Mouse (Mus musculus) spleen, postnatal 4 days (tissue): Measurements from ENCODE around the gene Cdh8.

Experiments
- DNase-seq, 2 experiments: peaks; one replicate each; pipeline ENCODE4 v3.0.0; 2022; ENCODE audit warnings: low spot score in 2 of 2

Cdh8 gene

DNA sequence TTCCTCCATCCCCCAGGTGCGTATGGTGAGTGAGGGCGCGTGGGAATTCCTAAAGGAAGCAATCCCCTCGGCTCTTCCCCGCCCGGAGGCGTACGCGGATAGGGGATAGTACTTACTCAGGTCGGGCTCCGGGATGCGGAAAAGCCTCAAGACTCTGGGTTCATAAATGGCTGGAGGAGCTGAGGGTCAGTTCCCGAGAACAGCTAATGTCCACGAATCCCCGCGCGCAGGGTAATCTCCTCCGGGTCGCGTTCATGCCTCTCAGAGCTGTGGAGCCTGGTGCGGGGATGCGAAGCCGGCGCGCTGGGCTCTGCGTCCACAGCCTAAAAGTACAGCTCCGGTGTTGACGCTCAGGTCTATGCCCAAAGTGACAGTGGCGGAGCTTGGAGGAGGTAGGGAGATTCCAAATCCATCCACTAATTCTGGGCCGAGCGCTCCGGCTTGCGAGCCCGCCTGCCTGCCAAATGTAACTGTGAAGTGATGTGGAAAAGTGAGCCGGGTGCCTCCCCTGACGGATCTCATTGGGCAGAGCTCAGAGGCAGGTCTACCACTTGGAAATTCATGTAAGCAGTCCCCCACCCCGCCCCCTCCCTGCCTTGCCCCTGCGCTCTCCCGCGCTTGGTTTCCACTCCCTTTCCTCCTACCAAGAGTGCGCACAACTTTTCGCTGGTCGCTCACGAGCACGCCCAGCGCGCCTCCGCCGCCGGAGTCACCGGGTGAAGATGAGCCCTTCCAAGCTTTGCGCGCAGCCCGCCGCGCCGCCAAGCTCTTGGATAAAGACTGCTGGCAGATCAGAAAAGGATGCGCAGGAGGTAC is at the start of gene Cdh8:
Gene Cdh8 (minus strand): TSS at position 506 of the 816 bp plus-strand sequence.
- no peak for DNase-seq

GRCm38 (mm10) chr8:99446506-99446905 is 30.2 kb upstream of the Cdh8 start:
- DNase-seq: no peak

DNA sequence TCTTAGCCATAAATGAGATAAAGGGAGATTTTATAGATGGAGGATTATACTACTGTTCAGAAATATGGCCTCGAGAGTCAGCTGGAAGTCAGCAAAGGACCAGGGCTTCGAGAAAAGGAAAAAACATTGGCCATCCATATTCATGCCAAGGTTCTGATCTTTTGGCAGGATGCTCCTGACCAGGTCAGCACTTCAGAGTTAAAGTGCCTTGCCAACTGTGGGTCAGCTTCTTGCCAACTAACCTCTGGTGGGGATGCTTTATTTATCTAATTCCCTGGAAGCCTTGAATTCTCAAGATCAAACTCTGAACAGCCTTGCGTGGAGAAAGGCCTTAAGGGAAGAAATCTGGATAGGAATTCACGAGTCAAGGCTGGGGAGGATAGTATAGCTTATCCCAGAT is 9.6 kb upstream of the Cdh8 start:
- DNase-seq: no peak

GRCm38 (mm10) chr8:99421516-99421915 is 5.2 kb upstream of the Cdh8 start:
- DNase-seq: no peak

DNA sequence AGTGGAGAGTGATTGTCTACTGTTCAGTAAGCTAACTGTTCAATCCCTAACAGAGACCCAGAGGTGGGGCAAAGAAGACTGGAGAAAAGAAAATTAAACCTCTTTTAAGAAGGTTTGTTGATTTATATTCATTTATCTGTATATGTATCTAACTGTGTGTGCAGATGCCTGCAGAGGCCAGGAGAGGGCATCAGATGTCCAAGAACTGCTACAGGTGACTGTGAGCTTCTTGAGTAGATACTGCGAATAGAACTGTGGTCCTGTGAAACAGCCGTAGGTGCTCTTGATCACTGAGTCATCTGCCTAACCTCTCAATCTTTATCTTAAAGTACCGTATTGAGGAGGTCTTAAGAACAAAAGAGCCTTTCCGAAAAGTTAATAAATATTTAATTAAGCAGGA is 3.5 kb upstream of the Cdh8 start:
- DNase-seq: no peak

DNA sequence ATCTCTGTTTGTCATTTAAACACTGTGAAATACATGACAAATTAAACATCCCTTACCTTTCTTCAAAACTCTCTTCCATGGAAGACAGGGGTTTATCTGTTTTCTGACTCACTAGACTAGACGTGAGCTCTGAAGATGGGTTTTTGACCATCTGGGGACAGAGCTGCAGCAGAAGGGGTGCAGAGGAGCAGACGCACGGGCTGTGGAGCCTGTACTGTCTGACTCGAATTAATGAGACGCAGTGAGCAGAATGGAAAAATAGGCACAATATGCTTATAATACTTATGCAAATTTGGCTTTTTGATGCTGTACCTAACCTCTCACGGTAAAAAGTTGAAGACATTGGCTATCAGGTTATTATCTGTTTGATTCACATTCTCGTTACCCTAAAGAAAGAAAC is 1.2 kb upstream of the Cdh8 start:
- no peak for DNase-seq

GRCm38 (mm10) chr8:99415076-99415965 is 950 bp downstream of the Cdh8 start:
- no peak for DNase-seq

GRCm38 (mm10) chr8:99414483-99414921 is 1.8 kb downstream of the Cdh8 start:
- DNase-seq: no peak

GRCm38 (mm10) chr8:99413877-99414482 is 2.3 kb downstream of the Cdh8 start:
- no peak for DNase-seq

- no peak for DNase-seq
These were observed 22.4 kb downstream of the Cdh8 start for GRCm38 (mm10) chr8:99393908-99394307.

- DNase-seq: no peak
These were observed 46.2 kb downstream of the Cdh8 start for GRCm38 (mm10) chr8:99370104-99370503.

GRCm38 (mm10) chr8:99369166-99369565 is 47.1 kb downstream of the Cdh8 start:
- DNase-seq: no peak

DNA sequence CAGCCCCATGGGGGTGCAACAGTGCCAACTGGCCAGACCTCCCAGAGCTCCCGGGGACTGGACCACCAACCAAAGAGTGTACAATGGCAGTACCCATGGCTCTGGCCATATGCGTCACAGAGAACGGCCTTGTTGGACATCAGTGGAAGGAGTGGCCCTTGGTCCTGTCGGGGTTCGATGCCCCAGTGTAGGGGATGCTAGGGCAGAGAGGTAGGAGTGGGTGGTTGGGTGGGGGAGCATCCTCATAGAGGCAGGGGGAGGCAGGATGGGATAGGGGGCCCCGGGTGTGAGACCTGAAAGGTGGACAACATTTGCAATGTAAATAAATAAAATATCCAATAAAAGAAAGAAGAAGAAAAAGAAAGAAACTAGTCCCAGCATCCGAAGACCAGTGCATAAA is 47.8 kb downstream of the Cdh8 start:
- no peak for DNase-seq

GRCm38 (mm10) chr8:99353923-99354322 is 62.3 kb downstream of the Cdh8 start:
- no peak for DNase-seq

DNA sequence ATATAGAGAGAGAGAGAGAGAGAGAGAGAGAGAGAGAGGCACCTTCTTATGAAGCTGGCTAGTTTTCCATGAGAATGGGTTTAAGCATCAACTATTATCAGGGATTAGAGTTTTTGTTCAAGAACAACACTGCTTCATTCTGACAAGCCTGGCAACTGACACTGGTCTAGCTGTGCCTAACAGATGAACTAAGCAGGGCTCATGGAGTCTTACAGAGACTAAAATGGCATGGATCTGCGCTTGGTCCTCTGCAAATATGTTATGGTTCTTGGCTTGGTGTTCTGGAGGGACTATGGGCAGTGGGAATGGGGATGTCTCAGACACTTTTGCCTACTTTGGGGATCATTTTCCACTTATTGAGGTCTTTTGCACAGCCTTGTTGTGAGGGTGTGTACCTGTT is 63.0 kb downstream of the Cdh8 start:
- DNase-seq: no peak

DNA sequence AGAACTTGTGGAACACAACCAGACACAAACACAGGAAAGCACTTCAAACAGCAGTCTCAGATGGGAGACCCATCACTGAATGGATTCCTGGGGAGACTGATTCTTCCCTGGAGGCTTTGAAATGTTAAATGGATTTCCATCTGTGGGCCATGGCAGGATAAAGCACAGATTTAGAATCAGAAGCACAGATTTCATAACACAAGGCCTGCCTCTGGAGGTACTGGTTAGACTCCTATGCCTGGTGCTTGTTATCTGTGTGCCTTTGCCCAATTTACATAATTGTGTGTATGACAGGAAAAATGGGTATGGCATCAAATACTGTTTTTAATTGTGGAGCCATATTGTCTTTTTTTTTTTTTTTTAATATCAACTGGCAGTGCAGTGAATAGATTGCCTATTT is 66.8 kb downstream of the Cdh8 start:
- DNase-seq: no peak

DNA sequence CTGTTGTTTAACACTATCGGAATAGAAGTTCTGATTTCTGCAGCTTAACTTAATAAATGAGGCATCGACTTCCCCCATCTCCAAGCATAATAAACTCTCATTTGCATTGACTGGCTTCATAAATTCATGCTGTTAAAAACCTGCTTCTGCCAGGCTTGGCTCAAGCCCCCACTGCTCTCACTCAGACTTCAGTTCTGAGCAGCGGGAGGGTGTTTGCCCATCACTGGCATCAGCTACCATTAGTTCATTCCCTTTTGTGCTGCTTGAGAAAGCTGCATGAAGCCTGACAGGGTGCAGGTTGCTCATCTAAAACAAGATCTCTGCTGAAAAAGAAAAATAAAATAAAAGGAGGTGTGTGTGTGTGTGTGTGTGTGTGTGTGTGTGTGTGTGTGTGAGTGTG is 67.7 kb downstream of the Cdh8 start:
- DNase-seq: no peak

GRCm38 (mm10) chr8:99339310-99339709 is 77.0 kb downstream of the Cdh8 start:
- no peak for DNase-seq

GRCm38 (mm10) chr8:99327559-99327958 is 88.7 kb downstream of the Cdh8 start:
- no peak for DNase-seq

DNA sequence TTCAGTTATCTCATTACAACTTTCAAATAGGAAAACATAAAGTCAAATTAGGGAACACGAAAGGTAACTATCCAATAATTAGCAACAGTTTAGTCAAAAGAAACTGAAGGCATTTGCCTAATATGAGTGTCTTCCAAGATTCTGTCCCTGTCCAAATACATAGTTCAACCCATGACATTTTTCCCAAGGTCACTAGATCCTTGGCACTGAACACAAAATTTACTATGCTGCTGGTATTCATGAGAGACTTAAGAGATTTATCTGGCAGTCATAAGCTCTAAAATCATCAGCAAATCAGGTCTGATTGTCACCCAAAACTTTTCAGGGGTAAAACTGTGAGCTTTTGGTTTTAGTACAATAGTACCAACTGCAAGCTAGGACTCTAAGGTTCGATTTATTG is 101.7 kb downstream of the Cdh8 start:
- DNase-seq: no peak

GRCm38 (mm10) chr8:99304184-99304583 is 112.1 kb downstream of the Cdh8 start:
- no peak for DNase-seq

DNA sequence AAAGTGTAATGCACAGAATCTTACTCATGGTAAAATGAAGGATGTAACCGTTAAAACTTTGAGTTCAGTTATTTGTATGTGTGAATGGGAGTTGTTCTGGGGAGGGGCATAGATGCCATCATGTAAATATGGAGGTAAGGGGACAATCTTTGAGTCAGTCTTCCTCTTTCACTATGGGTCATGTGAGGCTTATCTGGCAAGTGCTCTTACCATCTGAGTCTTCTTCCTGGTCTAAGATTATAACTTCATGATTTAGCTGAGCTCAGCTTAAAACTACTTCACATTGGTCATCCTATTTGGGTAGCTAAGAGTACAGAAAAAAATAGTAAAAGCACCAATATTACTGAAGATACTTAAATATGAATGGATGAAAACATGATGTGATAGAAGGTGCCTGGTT is 126.1 kb downstream of the Cdh8 start:
- DNase-seq: no peak
